Mouse (Mus musculus): Measurements from ENCODE around the gene Ccdc142.

DNA sequence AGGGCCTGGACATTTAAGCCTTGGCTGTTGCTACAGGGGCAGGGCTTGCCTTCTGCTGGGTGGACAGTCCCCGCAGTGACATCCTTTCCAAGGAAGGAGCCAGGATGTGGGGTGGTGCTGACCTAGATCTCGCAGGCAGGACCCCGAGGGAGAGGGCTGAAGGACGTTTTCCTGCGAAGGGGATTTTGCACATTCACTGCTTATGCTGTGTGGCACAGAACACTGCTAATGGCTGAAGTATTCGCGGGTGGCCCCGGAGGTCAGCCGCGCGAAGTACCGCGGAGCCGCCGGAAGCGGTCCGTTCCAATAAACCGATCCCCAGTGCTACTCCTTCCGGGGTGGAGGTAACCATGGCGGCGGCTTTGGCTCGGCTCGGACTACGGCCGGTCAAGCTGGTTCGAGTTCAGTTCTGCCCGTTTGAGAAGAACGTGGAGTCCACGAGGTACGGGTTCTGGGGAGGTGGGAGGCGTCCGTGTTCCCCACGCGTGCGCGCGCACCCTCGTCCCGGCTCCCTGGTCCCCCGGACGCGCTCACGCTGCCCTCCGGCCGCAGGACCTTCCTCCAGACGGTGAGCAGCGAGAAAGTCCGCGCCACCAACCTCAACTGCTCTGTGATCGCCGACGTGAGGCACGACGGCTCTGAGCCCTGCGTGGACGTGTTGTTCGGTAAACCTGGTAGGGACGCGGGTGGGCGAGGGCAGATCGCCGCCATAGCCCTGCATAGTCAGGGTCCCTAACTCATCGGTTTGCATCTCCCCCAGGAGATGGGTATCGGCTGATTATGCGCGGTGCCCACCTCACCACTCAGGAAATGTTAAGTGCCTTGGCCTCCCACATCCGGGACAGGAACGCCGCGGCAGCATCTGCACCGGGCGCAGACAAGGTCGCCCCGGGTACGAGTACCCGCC, 7.6 kb downstream of the Ccdc142 start, which contains the start of gene Mrpl53:
- 0 out of 2 replicates have a peak, but pooled peaks have one; percentile 0 for TF ChIP-seq CTCF (IDR thresholded peaks at IDR 0.05; ENCODE audit: low read depth)
- no peak; the same call in 1 of the 2 replicates for TF ChIP-seq EP300 (IDR thresholded peaks at IDR 0.05; ENCODE audit: low read depth)
